Mouse (Mus musculus) fibroblast of lung, adult 2 months (primary cell): ENCODE data around the gene Pomp.
"Not testable (repeated sequence)": the region's sequence is repeated elsewhere in the genome, so short reads cannot be mapped to it uniquely, and the experiment has no call there.

Experiments used
- DNase-seq: peaks from one replicate; pipeline ENCODE4 v3.0.0-alpha.2; 2011; ENCODE audit warnings: low read depth

The Pomp gene

GRCm38 (mm10) chr5:147850194-147850593 lies 10.1 kb upstream of the Pomp start:
- no peak for DNase-seq

DNA sequence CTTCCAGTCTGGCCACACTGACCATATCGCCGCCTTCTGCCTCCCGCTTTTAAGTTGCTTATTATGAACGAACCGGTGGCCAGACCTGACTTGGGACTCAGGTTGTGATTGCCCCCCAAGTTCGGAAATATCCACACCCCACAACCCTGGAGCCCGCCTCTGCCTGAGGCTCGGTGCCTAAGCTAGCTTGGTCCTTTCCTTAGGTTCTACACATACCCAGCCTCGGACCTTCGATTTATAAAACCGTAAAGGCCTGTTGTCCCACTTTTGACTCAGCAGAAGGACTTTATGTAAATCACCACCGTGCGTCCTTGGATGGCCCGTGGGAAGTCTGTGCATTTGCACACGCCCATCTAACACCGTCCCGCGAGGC lies 199 bp upstream of the Pomp start:
- no peak for DNase-seq

DNA sequence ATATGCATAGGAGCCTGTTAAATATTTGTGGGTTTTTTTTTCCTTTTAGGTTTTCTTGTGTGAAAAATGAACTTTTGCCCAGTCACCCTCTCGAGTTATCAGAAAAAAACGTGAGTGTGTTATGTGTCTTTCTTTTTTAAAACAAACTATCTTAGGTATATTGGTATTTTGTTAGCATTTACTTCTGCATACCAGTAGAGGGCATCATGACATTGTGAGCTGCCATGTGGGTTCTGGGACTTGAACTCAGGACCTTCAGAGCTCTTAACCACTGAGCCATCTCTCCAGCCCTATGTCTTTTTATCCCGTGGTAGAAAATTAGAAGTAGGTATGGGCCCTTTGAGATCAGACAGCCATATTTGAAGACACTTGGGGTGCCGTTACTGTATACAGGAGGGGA lies 8.4 kb downstream of the Pomp start:
- no peak for DNase-seq

DNA sequence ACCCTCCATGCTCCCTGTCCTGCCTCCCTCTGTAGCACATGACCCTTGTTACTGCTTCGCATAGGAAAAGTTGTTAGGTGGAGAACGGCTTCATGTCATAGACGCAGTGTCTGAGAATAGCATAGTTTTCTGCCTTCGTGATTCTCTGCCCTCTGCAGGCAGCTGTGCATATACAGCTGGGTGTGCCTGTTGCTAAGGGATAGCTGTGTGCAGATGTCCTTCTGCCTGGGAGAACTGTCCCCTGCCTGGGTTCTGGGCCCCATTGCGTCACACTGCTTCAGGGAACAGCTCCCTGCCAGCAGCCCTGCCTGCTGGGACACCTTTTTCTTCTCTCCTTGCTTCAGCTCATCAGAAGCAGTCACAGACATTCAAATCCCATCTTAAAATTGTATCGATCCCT lies 9.3 kb downstream of the Pomp start:
- no peak for DNase-seq

DNA sequence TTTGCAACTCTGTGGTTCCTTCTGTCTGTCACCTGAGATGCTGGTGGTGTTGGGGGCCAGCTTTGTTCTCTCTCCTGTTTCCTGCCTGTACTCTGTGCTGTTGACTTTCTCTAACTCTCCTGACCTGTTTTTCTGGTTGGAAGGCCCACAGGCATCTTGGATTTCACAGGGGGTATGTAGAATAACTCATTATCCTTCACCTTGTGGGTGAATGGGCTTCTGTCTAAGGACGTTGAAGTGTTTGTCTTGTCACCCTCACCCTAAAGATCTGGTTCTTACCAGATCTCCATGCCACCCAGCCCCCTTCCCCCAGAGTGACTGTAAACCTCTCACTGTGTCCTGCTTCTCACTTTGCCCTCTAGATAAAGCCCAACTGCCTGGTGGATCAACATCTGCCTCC lies 10.0 kb downstream of the Pomp start:
- no peak for DNase-seq

DNA sequence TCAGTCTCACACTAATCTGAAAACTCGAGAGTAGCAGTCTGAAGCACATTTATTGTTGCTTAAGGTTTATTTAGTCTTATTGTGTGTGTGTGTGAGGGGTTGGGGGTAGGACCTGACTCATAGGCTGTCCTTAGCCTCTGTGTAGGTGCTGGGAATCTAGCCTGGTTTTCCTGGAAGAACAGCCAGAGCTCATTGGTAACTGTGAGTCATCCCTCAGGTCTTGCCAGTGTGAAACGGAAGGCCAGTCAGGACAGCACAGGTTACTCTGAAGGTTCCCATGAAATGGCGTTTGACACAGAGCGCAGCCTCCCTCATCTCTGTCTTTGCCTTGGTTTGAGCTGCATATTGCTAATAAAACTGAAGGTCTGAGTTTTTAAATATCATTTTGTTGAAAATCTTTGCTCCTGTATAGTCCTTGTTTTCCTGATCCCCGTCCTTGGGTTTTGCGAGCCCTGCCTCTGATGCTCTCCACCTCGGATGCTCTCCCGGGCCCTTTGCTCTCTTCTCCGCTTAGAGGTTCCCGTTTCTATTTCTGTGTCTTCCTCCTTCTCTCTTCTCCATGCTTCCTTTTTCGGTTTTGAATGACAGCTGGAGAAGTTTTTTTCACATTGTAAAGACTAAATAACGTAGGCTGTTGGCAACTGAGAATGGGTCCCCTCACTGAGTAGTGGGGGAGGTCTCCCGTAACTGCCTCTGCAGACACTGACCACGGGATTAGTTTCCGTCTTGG lies 11.0 kb downstream of the Pomp start:
- DNase-seq, result no peak

DNA sequence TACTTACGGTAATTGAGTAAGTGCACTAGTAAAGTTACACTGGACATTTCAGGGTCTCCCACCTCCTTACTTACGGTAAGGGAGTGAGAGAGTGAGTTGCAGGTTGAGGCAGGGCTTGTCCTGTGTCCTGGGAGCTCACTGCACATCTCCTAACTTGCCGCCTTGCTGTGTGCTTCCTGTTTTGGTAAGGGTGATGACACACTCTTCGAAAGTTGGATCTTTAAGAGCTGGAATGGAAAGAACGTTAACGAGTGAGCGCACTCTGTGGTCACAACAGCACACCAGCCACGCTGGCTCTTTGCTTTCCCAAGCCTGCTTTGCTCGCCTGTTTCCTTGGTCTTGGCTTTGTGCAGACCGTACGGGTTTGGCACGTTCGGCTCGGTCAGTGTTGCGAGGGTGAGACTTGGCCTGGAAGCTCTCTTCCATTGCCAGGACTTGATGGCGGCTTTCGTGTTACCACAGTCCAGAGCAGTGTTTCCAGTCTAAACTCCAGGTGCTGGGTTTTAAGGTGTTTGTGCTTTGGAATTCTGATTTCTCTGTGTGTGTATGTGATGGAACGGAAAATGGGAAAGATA lies 14.3 kb downstream of the Pomp start:
- DNase-seq, result peak; percentile 63

GRCm38 (mm10) chr5:147875210-147875609 lies 14.9 kb downstream of the Pomp start:
- no peak for DNase-seq

DNA sequence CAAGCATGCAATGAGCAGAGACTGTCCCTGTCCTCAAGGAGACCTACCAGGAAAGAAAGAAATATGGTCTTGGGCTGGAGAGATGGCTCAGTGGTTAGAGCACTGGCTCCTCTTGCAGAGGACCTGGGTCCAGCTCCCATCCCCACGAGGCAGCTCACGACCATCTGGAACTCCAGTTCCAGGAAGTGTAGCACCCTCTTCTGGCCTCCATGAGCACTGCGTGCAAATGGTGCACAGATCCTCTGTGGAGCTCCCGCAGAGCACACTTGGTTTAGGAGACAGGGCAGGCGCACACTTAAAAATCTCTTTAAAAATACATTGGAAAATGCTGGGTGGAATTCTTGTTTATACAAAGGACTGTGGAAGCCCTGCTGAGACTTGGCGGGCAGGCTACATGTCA lies 17.3 kb downstream of the Pomp start:
- no peak for DNase-seq

DNA sequence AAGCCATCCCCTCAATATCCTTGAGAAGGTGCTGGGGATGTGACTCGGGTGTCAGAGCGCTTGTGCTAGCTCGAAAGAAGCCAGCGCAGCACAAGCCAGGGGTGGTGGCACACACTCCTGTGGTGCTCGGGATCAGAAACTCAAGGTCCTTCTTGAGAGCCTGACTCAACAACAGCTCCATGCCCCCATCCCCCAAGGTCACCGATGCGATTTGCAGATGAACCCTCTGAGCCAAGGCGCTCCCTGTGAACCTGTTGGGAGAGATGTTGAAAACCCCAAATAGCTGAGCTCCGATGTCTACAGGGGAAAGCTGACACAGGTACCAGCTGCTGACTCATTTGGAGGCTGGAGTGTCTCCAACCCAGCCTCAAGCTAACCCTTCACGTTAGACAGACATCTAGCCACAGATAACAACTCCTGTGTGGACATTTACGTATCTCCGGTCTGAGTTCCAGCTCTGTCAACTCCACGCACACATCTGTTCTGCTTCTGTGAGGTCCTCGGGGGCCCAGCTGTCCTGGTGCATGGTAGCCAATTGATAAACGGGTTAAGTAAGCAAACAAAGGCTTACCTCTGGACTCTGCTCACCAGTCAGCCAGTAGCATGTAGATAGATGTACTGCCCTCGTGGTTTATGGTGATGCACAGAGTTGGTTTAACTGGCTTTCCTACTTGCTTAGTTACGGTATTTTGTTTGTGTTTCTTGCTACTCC lies 19.9 kb downstream of the Pomp start:
- DNase-seq, result no peak

DNA sequence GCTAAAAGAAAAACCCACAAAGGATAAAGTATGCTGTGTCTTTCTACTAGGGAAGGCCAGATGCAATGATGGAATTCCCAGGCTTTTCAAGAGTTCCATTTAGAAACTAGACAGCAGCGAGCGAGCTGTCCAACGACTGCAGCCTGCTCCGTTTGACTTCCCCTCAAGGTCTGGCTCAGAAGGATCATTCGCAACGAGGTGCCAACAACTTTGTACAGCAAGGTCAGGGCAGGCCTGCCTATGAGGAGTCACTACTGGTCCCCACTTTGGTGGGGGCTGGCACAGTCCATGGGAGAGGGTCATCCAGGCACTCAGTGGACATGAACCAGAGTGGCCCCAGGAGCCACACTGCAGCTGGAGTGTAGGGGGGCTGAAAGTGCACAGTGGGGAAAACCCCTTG lies 23.3 kb downstream of the Pomp start:
- no peak for DNase-seq

DNA sequence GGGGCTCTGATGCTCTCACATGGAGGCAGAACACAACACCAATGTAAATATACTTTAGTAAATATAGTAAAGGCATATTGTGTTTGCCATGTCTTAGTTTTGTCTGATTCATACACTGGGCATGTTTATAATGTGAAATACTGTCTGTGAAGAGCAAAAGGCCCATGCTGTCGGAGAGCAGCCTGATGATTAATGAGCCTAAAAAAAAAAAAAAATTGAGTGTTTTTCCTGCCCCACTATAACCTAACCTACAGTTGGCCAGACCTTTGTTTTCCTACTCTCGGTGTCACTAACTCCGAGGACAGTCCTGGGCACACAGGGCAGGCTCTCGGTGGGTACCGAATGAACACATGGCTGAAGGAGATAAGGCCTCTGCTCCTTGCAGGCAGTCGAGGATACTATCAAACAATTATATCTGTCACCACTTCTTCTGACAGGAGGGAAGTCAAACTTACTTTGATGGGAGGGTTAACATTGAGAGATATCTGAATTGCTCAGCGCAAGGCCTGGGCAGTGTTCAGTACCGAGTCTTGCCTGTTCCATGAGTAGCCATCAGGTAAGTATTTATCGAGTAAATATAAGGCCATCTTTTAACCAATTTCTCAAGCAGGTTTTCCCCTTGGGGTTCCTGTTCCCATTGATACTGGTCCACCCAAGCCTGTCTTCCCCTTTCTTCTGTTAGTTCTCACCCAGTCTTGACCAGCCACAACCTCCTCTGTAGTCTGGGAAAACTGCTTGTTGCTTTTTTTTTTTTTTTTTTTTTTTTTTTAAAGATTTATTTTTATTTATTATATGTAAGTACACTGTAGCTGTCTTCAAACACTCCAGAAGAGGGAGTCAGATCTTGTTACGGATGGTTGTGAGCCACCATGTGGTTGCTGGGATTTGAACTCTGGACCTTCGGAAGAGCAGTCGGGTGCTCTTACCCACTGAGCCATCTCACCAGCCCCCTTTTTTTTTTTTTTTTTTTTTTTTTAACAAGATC lies 28.3 kb downstream of the Pomp start:
- no peak for DNase-seq

DNA sequence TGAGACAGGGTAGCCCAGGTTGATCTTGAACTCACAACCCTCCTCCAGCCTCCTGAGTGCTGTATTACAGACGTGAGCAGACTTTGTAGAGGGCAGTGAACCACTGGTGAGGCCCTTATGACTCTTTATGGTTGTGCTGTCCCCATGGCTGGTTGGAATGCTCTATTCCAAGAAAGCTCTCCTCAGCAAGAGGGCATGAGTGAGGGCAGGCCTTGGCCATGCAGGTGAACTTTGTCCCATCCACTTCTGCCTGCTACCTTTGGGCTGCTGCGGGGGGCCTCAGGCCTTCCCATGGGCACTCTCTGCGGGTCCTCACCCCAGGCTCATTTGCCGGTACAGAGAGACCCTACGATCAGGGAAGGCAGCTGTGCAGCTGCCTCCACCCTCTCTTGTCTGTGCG lies 32.5 kb downstream of the Pomp start:
- DNase-seq, result no peak

DNA sequence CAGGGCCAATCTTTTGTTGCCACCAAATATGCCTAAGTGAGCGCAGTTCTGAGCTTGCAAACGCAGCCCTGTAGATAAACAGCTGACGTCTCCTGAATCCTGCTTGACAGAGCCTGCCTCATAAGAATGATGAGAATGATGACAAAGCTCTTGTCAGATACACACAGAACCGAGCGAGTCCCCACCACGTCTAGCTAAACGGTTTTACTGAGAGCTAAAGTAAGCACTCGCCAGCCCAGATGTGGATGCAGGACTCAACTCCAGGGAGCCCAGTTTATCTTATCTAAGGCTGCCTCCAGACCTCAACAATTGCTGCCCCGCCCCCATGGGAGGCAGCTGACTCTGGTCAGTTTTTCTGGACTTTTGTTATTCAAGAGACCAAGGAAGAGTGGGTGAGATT lies 32.9 kb downstream of the Pomp start:
- no peak for DNase-seq

GRCm38 (mm10) chr5:147893766-147894454 lies 33.6 kb downstream of the Pomp start:
- no peak for DNase-seq

- peak; percentile 84 for DNase-seq
Observed at GRCm38 (mm10) chr5:147894455-147895076, 34.3 kb downstream of the Pomp start, which contains the start of gene Slc46a3. Gene Slc46a3, minus strand, starts transcription at chr5:147894815.

- no peak for DNase-seq
Observed at GRCm38 (mm10) chr5:147895436-147896198, 35.4 kb downstream of the Pomp start.

- not testable (repeated sequence) for DNase-seq
Observed at GRCm38 (mm10) chr5:147896501-147896900, 36.2 kb downstream of the Pomp start.

DNA sequence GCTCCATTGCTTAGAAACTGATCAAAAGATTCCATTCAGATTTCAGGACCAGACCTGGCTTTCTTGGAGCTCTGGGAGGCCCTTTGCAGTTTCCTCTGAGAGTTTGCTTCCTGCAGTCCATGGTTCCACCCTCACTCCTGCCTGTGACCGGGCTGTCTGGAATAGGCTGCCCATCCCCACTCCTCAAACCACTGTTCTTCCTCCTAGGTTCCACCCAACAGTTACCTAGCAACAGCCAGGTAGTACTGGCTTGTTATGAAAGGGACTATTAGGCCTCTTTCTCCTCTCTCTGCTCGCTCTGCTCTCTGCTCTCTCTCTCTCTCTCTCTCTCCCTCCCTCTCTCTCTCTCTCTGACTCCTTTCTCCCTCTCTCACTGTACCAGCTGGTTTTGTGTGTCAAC lies 38.0 kb downstream of the Pomp start:
- DNase-seq, result no peak

DNA sequence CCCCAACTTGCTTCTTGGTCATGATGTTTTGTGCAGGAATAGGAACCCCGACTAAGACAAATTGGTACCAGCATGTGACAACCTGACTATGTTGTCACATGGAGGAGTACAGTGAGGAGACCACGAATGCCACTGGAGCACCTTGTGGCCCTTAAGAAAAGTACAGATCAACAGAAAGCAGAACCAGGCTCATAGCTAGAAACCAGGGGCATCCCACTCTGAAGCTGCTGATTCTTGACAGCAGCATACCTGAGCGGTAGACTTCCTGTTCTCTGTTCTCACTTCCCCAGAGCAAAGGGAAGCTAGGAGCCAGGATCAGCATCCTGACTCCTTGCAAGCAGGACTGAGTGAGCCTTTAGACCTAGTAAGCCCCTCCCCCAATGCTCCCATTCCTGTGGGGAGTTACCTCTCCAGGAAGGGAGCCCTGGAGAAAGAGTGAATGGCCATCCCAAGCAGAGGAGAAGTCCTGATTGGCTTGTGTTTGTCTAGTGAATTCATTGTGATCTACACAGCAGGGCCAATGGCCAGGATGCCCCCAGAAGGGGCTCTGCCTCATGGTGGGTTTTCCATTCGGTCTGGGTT lies 38.8 kb downstream of the Pomp start:
- DNase-seq, result no peak
